Mouse (Mus musculus): ENCODE results near the gene Sema4b. TPM values are rescaled to one million over a fixed set of nuclear protein-coding genes. Genes with fewer than 3 reads are reported as not detected.

Gene Sema4b
- total and polyA plus RNA-seq, 3 experiments, result 1.5 to 9.4 (median 6.7) TPM

DNA sequence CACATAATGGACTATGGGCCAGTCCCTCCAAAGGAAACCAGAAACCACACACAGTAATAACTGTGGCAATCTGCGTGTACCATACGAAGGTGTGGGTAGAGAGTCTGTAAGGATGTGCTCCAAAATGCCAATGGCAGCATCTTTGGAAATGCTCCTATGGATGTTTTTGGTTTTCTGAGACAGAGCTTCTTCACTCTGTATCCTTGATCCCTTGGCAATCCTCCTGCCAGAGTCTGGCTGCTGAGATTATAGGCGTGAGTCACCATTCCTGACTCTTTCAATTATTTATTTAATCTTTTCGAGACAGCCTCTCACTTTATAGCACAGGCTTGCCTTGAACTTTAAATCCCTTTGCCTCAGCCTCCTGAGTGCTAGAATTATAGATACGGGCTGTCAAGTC is 21.2 kb upstream of the Sema4b start:
- Histone ChIP-seq H3K9ac (ENCODE audit: insufficient read depth, low read depth) (no peak overlapping the region), H3K4me2 (ENCODE audit: insufficient read depth, low read depth, poor library complexity, severe bottlenecking) (no peak overlapping the region), H3K4me3 (replicated peaks in 1 of 3; ENCODE audit: low read depth in 2 of 3, low read length in 2 of 3, poor library complexity in 1 of 3) (no peak overlapping the region), H3K27me3 (replicated peaks) (peaks cover 2% of the 10 kb centered on the region), H3K4me1 (ENCODE audit: control insufficient read depth in 1 of 2, insufficient read depth in 2 of 2) (peaks cover 20 to 41% of the 10 kb centered on the region in 2 experiments), H3K27ac (ENCODE audit: insufficient read depth, low read depth) (peak overlapping the region; percentile 2; the same call in 1 of the 2 replicates), H3K79me2 (replicated peaks; ENCODE audit: control insufficient read depth, extremely low read depth, insufficient read depth, poor library complexity, severe bottlenecking) (no peaks in the 10 kb centered on the region), H3K36me3 (replicated peaks in 1 of 2; ENCODE audit: control insufficient read depth in 1 of 2, insufficient read depth in 1 of 2, low read length in 1 of 2) (no peaks in the 10 kb centered on the region), H3K9me3 (replicated peaks; ENCODE audit: low read length) (no peaks in the 10 kb centered on the region)
- in situ Hi-C loops (cut with MboI; ENCODE audit: low pct_ligation_motif_present, low pct_unique_long_range_greater_than_20kb, low sequenced_read_pairs), result no loop called here
- dilution Hi-C loops (cut with MboI; ENCODE audit: extremely low pct_ligation_motif_present, extremely low pct_unique_long_range_greater_than_20kb, low sequenced_read_pairs), result no loop called here
- no peak for TF ChIP-seq POLR2A (IDR thresholded peaks at IDR 0.05; ENCODE audit: low read depth, low read length)
- TF ChIP-seq JUND (conservative IDR thresholded peaks at IDR 0.05; ENCODE audit: low read depth, low read length), result no peak
- no peak for TF ChIP-seq ZMIZ1 (IDR thresholded peaks at IDR 0.05; ENCODE audit: low read depth, low read length)
- no peak for TF ChIP-seq NELFE (IDR thresholded peaks at IDR 0.05; ENCODE audit: low read depth, low read length)
- peak; percentile 72; the same call in 1 of the 2 replicates for TF ChIP-seq CHD1 (IDR thresholded peaks at IDR 0.05; ENCODE audit: low read depth, low read length)
- 0 out of 2 replicates have a peak, but pooled peaks have one; percentile 34 for TF ChIP-seq MAFK (IDR thresholded peaks at IDR 0.05; ENCODE audit: insufficient replicate concordance, low read length)
- no peak for TF ChIP-seq JUN (IDR thresholded peaks at IDR 0.05; ENCODE audit: insufficient read depth, low read depth, low read length)
- TF ChIP-seq E2F4 (IDR thresholded peaks at IDR 0.05; ENCODE audit: insufficient replicate concordance, low read depth, low read length), result no peak
- TF ChIP-seq ZC3H11A (IDR thresholded peaks at IDR 0.05; ENCODE audit: low read depth, low read length), result no peak
- no peak; the same call in 1 of the 2 replicates for TF ChIP-seq ETS1 (conservative IDR thresholded peaks at IDR 0.05; ENCODE audit: low read depth, low read length)
- TF ChIP-seq CTCF (conservative IDR thresholded peaks at IDR 0.05 in 1 of 2, IDR thresholded peaks at IDR 0.05 in 1 of 2; ENCODE audit: low read depth in 2 of 2, low read length in 2 of 2), result no peak
- TF ChIP-seq BHLHE40 (IDR thresholded peaks at IDR 0.05; ENCODE audit: low read depth, low read length), result no peak
- no peak for TF ChIP-seq NRF1 (IDR thresholded peaks at IDR 0.05; ENCODE audit: low read depth, low read length)
- no peak for TF ChIP-seq RCOR1 (conservative IDR thresholded peaks at IDR 0.05; ENCODE audit: low read depth, low read length)
- TF ChIP-seq SMC3 (IDR thresholded peaks at IDR 0.05; ENCODE audit: low read depth, low read length), result no peak
- no peak for TF ChIP-seq USF1 (IDR thresholded peaks at IDR 0.05; ENCODE audit: low read depth, low read length)
- no peak for TF ChIP-seq ZKSCAN1 (IDR thresholded peaks at IDR 0.05; ENCODE audit: borderline replicate concordance, low read depth, low read length)
- TF ChIP-seq MEF2A (IDR thresholded peaks at IDR 0.05; ENCODE audit: borderline replicate concordance, low read depth, low read length), result no peak
- TF ChIP-seq GABPA (IDR thresholded peaks at IDR 0.05; ENCODE audit: insufficient replicate concordance, low read depth, low read length), result no peak
- no peak for TF ChIP-seq MAX (IDR thresholded peaks at IDR 0.05; ENCODE audit: low read length)
- peak; percentile 27; the same call in 1 of the 2 replicates for TF ChIP-seq TCF12 (IDR thresholded peaks at IDR 0.05; ENCODE audit: low read depth, low read length)
- no peak for DNase-seq (ENCODE audit: extremely low read depth)

DNA sequence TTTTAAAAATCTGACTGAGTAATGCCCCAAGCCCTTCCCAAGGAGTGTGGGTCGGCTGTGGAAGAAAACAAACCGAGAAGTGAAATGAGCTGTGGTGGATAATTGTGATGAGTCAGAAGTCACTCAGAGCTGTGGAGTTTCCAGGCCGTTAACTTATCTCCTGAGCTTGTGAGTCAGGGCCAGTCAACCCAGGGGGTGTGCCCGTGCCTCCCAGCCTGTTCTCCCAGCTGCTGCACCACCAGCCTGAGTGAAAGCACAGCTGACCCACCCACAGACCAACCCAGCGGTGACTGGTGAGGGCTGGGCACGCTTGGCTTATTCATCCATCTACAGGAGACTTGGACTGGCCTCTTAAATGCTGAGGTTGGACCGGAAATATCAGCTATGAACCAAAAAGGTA is 19.9 kb upstream of the Sema4b start:
- in situ Hi-C loops (cut with MboI; ENCODE audit: low pct_ligation_motif_present, low pct_unique_long_range_greater_than_20kb, low sequenced_read_pairs) (no loop called here), dilution Hi-C loops (cut with MboI; ENCODE audit: extremely low pct_ligation_motif_present, extremely low pct_unique_long_range_greater_than_20kb, low sequenced_read_pairs) (no loop called here)
- Histone ChIP-seq H3K9ac (ENCODE audit: insufficient read depth, low read depth) (peak overlapping the region; percentile 25; the same call in 1 of the 2 replicates), H3K4me1 (ENCODE audit: control insufficient read depth in 1 of 2, insufficient read depth in 2 of 2) (peaks cover 15 to 35% of the 10 kb centered on the region in 2 experiments; a peak in 3 of 4 replicates), H3K4me2 (ENCODE audit: insufficient read depth, low read depth, poor library complexity, severe bottlenecking) (peak overlapping the region; percentile 77), H3K27ac (ENCODE audit: insufficient read depth, low read depth) (peak overlapping the region; percentile 82), H3K4me3 (replicated peaks in 1 of 3; ENCODE audit: low read depth in 2 of 3, low read length in 2 of 3, poor library complexity in 1 of 3) (no peak overlapping the region), H3K9me3 (replicated peaks; ENCODE audit: low read length) (no peaks in the 10 kb centered on the region), H3K27me3 (replicated peaks) (peaks cover 6% of the 10 kb centered on the region), H3K36me3 (replicated peaks in 1 of 2; ENCODE audit: control insufficient read depth in 1 of 2, insufficient read depth in 1 of 2, low read length in 1 of 2) (no peaks in the 10 kb centered on the region), H3K79me2 (replicated peaks; ENCODE audit: control insufficient read depth, extremely low read depth, insufficient read depth, poor library complexity, severe bottlenecking) (no peaks in the 10 kb centered on the region)
- DNase-seq (ENCODE audit: extremely low read depth), result peak; percentile 74
- TF ChIP-seq BHLHE40 (IDR thresholded peaks at IDR 0.05; ENCODE audit: low read depth, low read length) (peak; percentile 98), EP300 (IDR thresholded peaks at IDR 0.05; ENCODE audit: low read length) (peak; percentile 92), JUN (IDR thresholded peaks at IDR 0.05; ENCODE audit: insufficient read depth, low read depth, low read length) (peak; percentile 68), RAD21 (IDR thresholded peaks at IDR 0.05; ENCODE audit: low read depth, low read length) (no peak), IRF4 (IDR thresholded peaks at IDR 0.05; ENCODE audit: low read depth, low read length) (peak; percentile 85), MXI1 (IDR thresholded peaks at IDR 0.05; ENCODE audit: low read depth, low read length) (no peak), SIN3A (IDR thresholded peaks at IDR 0.05; ENCODE audit: low read length) (peak; percentile 74; the same call in 1 of the 2 replicates), TCF12 (IDR thresholded peaks at IDR 0.05; ENCODE audit: low read depth, low read length) (peak; percentile 80), MAX (IDR thresholded peaks at IDR 0.05; ENCODE audit: low read length) (peak; percentile 70; the same call in 1 of the 2 replicates), POLR2AphosphoS2 (IDR thresholded peaks at IDR 0.05; ENCODE audit: low read depth, low read length) (no peak), ZMIZ1 (IDR thresholded peaks at IDR 0.05; ENCODE audit: low read depth, low read length) (no peak), SMC3 (IDR thresholded peaks at IDR 0.05; ENCODE audit: low read depth, low read length) (0 out of 2 replicates have a peak, but pooled peaks have one; percentile 11), CHD1 (IDR thresholded peaks at IDR 0.05; ENCODE audit: low read depth, low read length) (no peak), MEF2A (IDR thresholded peaks at IDR 0.05; ENCODE audit: borderline replicate concordance, low read depth, low read length) (peak; percentile 79; the same call in 1 of the 2 replicates), RCOR1 (conservative IDR thresholded peaks at IDR 0.05; ENCODE audit: low read depth, low read length) (peak; percentile 70; the same call in 1 of the 2 replicates), HCFC1 (IDR thresholded peaks at IDR 0.05; ENCODE audit: low read depth, low read length) (no peak), ETS1 (conservative IDR thresholded peaks at IDR 0.05; ENCODE audit: low read depth, low read length) (peak; percentile 99), MAFK (IDR thresholded peaks at IDR 0.05; ENCODE audit: insufficient replicate concordance, low read length) (peak; percentile 89), JUND (conservative IDR thresholded peaks at IDR 0.05; ENCODE audit: low read depth, low read length) (peak; percentile 67; the same call in 1 of the 2 replicates), MYC (IDR thresholded peaks at IDR 0.05; ENCODE audit: low read depth, low read length) (peak; percentile 52; the same call in 1 of the 2 replicates), NRF1 (IDR thresholded peaks at IDR 0.05; ENCODE audit: low read depth, low read length) (no peak)
